ENCODE assay signal across 18 mouse cellular contexts in genomic region chr15:51248034-51248788, GRCm38 (mm10).
DNase-seq lines count a peak whose midpoint lies in the region; ATAC-seq and TF ChIP-seq lines count a peak whose summit lies in the region.
"Had no signal": no experiment of that assay in that cellular context is flagged by ENCODE, and none has a peak within 500 bp of the region (broad histone marks: within the 10 kb centered on the region; RNA-seq: fewer than 3 reads in every experiment).

No protein-coding gene starts in this region.

- ATAC-seq in intestine, embryonic 16.5 days, result no peak
- ATAC-seq: hindbrain, postnatal 0 days had no signal

- H3K36me3 ChIP-seq in intestine, embryonic 16.5 days (ENCODE audit: control insufficient read depth, insufficient read depth, low read length), result no peaks in the 10 kb centered on the region
- H3K36me3 ChIP-seq: forebrain, embryonic 12.5 days; limb, embryonic 10.5 days; liver, embryonic 13.5 days; neural tube, embryonic 12.5 days had no signal

- peak; percentile 44 for DNase-seq in gastrocnemius, adult 2 months
- no peak for DNase-seq in gastrocnemius, postnatal 4 days (ENCODE audit: low spot score in 2 of 2)
- DNase-seq in NIH3T3 (ENCODE audit: low read depth), result peak; percentile 80
- DNase-seq in heart, postnatal 14 days, result peak; percentile 38 to 47
- peak; percentile 27 for DNase-seq in lung, postnatal 14 days
- no peak for DNase-seq in frontal cortex, adult 2 months (ENCODE audit: extremely low spot score in 1 of 2, low spot score in 1 of 2)
- DNase-seq in yolk sac, embryonic 10.5 days (ENCODE audit: low spot score), result no peak
- DNase-seq: adrenal gland, postnatal 14 days; cerebellum, adult 8-10 months; kidney, adult 2 months; kidney, postnatal 4 days; layer of hippocampus, postnatal 36 days; liver, embryonic 13.5 days had no signal

- H3K9ac ChIP-seq in intestine, embryonic 16.5 days (ENCODE audit: low read depth, low read length), result no peak overlapping the region
- H3K9ac ChIP-seq: forebrain, embryonic 12.5 days; liver, embryonic 13.5 days; neural tube, embryonic 12.5 days had no signal

- H3K27me3 ChIP-seq in intestine, embryonic 16.5 days (replicated peaks; ENCODE audit: control insufficient read depth, insufficient read depth, low read length), result no peaks in the 10 kb centered on the region
- H3K27me3 ChIP-seq: forebrain, embryonic 12.5 days; liver, embryonic 13.5 days; neural tube, embryonic 12.5 days had no signal

- WGBS in intestine, embryonic 16.5 days, result 69% methylated on average over 8 of the region's 8 CpGs

- H3K4me1 ChIP-seq in intestine, embryonic 16.5 days (ENCODE audit: control insufficient read depth, insufficient read depth, low read length), result no peaks in the 10 kb centered on the region
- H3K4me1 ChIP-seq: forebrain, embryonic 12.5 days; limb, embryonic 10.5 days; liver, embryonic 13.5 days; neural tube, embryonic 12.5 days had no signal

- no peak overlapping the region for H3K27ac ChIP-seq in gastrocnemius, adult 2 months
- no peak overlapping the region for H3K27ac ChIP-seq in intestine, embryonic 16.5 days (ENCODE audit: low read length)
- H3K27ac ChIP-seq: forebrain, embryonic 12.5 days; hindbrain, postnatal 0 days; limb, embryonic 10.5 days; liver, embryonic 13.5 days; neural tube, embryonic 12.5 days had no signal

- intact Hi-C loops in gastrocnemius, adult 2 months (cut with DNase I), result no loop called here
- intact Hi-C loops in heart, postnatal 14 days (cut with DNase I), result no loop called here

- H3K4me3 ChIP-seq in gastrocnemius, adult 2 months, result no peak overlapping the region
- H3K4me3 ChIP-seq in intestine, embryonic 16.5 days (ENCODE audit: low read length), result no peak overlapping the region
- H3K4me3 ChIP-seq: forebrain, embryonic 12.5 days; limb, embryonic 10.5 days; liver, embryonic 13.5 days; neural tube, embryonic 12.5 days had no signal

- no peaks in the 10 kb centered on the region for H3K9me3 ChIP-seq in intestine, embryonic 16.5 days (ENCODE audit: control insufficient read depth, low read length)
- H3K9me3 ChIP-seq: forebrain, embryonic 12.5 days; limb, embryonic 10.5 days; liver, embryonic 13.5 days; neural tube, embryonic 12.5 days had no signal

- TF ChIP-seq CTCF in gastrocnemius, adult 2 months (IDR thresholded peaks at IDR 0.05), result no peak

- H3K4me2 ChIP-seq in intestine, embryonic 16.5 days (ENCODE audit: low read depth, low read length), result no peak overlapping the region
- H3K4me2 ChIP-seq: forebrain, embryonic 12.5 days; liver, embryonic 13.5 days; neural tube, embryonic 12.5 days had no signal

Comparison
In these comparisons a context has a peak if more than half of its experiments do, and no peak if none do; other contexts are left out.
1. DNase-seq: peak in gastrocnemius, adult 2 months (single experiment), NIH3T3 (single experiment), heart, postnatal 14 days (2 of 2) and lung, postnatal 14 days (single experiment); none in gastrocnemius, postnatal 4 days (0 of 2), frontal cortex, adult 2 months (0 of 2) and yolk sac, embryonic 10.5 days (single experiment).